Mouse (Mus musculus) CD4-positive naive resting alpha-beta T cell, adult 57 days (primary cell): ENCODE results near the gene Telo2. TPM values are rescaled to one million over a fixed set of nuclear protein-coding genes. Genes with fewer than 3 reads are reported as not detected.

Experiments
- total RNA-seq: library from RNA; stranded (reverse); gene quantifications from one replicate; pipeline ENCODE4 v1.2.4, GENCODE M21; 2023

Telo2 gene
- total RNA-seq = 32.6 TPM

GRCm38 (mm10) chr17:25115664-25116432, at the start of gene Telo2:
Gene Telo2 (minus strand): TSS chr17:25115967.

GRCm38 (mm10) chr17:25162161-25162560, 46.4 kb upstream of the Telo2 start, which contains the start of gene Ccdc154:
Gene Ccdc154 (plus strand): TSS chr17:25162461.

GRCm38 (mm10) chr17:25133275-25133698, 17.5 kb upstream of the Telo2 start, which contains the start of gene Clcn7:
Gene Clcn7 (plus strand): TSS chr17:25133391.

GRCm38 (mm10) chr17:25120406-25120805, 4.6 kb upstream of the Telo2 start, which contains the start of gene Ptx4:
Gene Ptx4 (plus strand): TSS chr17:25120760.

GRCm38 (mm10) chr17:25083444-25083931, 32.3 kb downstream of the Telo2 start, which contains the start of gene Tmem204:
Gene Tmem204 (minus strand): TSS chr17:25083591.

Other genes starting within 250 kb of the Telo2 start
- gene Igfals, start 250.0 kb downstream of the Telo2 start, total RNA-seq = not detected
- gene Nubp2, start 229.6 kb downstream of the Telo2 start, total RNA-seq = 52.8 TPM
- gene Spsb3, start 229.3 kb downstream of the Telo2 start, total RNA-seq = 31.2 TPM
- 59.7 TPM for gene Eme2, start 220.9 kb downstream of the Telo2 start, total RNA-seq
- 45.5 TPM for gene Mrps34, start 220.9 kb downstream of the Telo2 start, total RNA-seq
- gene Nme3, start 219.5 kb downstream of the Telo2 start, total RNA-seq = 26.5 TPM
- 237 TPM for gene Mapk8ip3, start 179.0 kb downstream of the Telo2 start, total RNA-seq
- gene Jpt2, start 155.3 kb downstream of the Telo2 start, total RNA-seq = 21.3 TPM
- gene Cramp1l, start 100.2 kb downstream of the Telo2 start, total RNA-seq = 39.6 TPM
- 28.6 TPM for gene Ift140, start 99.9 kb downstream of the Telo2 start, total RNA-seq
- 0.33 TPM for gene Tmem204, start 32.4 kb downstream of the Telo2 start, total RNA-seq
- gene Ptx4, start 4.8 kb upstream of the Telo2 start, total RNA-seq = not detected
- gene Clcn7, start 17.4 kb upstream of the Telo2 start, total RNA-seq = 30.3 TPM
- gene Ccdc154, start 46.5 kb upstream of the Telo2 start, total RNA-seq = 0.38 TPM
- not detected for gene Gm38655, start 59.5 kb upstream of the Telo2 start, total RNA-seq
- gene BC003965, start 68.6 kb upstream of the Telo2 start, total RNA-seq = 15.1 TPM
- 88.2 TPM for gene Unkl, start 72.4 kb upstream of the Telo2 start, total RNA-seq
- gene Gnptg, start 124.2 kb upstream of the Telo2 start, total RNA-seq = 43.8 TPM
- 21.1 TPM for gene Tsr3, start 124.2 kb upstream of the Telo2 start, total RNA-seq
- 6.6 TPM for gene Baiap3, start 140.4 kb upstream of the Telo2 start, total RNA-seq
- 415 TPM for gene Ube2i, start 158.7 kb upstream of the Telo2 start, total RNA-seq
- gene Prss34, start 182.4 kb upstream of the Telo2 start, total RNA-seq = 3.5 TPM
- not detected for gene Prss28, start 192.7 kb upstream of the Telo2 start, total RNA-seq
- gene Prss29, start 202.7 kb upstream of the Telo2 start, total RNA-seq = not detected
- not detected for gene Tpsab1, start 229.6 kb upstream of the Telo2 start, total RNA-seq